Mouse (Mus musculus): ENCODE measurements around the gene Gm10037.

DNA sequence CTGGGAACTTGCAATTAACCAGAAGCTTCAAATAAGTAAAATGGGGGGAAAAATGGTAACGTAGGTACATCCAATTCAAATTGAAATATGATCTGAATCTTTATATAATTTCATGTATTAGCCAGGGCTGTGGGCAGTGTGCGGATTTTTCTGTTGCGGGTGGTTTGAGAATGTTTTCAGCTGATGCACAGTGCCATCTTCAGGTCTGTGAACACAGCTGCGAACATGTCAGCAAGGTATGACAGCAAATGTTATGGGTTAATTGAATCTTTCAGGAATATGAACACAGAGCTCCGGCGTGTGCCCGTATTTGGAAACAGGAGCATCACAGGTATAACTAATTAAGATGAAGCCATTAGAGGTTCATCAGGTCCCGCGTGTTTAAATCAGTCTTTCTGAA is 31.6 kb downstream of the Gm10037 start:
- TF ChIP-seq CTCF (IDR thresholded peaks at IDR 0.05; ENCODE audit: insufficient read depth, low read depth, low read length) (no peak), POLR2A (IDR thresholded peaks at IDR 0.05; ENCODE audit: insufficient read depth, low read depth, low read length) (no peak)

All from olfactory bulb, adult 2 months (tissue).